Mouse (Mus musculus): ENCODE data around the gene Clmn. TPM values are rescaled to one million over a fixed set of nuclear protein-coding genes. Genes with fewer than 3 reads are reported as not detected.

The Clmn gene
- polyA plus RNA-seq, 1 experiment from 2014 or later = 1.2 TPM

DNA sequence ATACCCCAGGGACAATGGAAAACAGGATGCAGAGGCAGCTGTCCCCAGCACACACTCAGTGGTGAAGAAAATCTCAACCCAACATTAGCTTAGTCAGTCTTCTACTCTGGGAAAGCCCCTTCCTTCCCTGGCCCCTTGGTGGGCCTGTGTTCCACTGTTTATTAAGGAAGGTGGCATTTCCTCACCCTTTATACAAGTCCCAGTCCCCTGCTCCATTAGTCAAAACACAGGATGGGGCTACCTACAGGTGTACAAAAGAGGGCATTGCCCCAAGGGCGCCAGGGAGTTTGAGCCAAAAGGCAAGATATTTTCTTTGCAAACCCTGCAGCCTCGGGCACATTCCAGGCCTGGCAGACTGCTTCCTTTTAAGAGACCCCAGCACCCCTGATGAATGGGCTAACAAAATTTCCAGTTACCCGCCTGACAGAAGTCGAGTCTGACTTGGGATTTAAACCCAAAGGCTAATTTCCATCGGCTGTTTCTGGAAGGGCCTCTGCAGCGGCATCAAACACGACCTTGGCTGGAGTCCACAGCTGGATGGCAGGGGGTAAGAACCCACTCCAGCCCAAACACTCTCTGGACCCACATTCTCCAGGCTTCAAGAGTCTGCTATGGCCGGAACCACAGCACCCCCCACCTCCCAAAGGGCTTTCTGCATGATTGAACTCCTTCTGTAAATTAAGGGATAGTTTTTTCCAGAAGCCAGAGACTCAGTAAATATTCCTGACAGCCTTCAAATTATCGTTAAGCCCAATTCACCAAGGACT, 63.2 kb downstream of the Clmn start:
- peaks cover 24% of the 10 kb centered on the region for H3K36me3 ChIP-seq

DNA sequence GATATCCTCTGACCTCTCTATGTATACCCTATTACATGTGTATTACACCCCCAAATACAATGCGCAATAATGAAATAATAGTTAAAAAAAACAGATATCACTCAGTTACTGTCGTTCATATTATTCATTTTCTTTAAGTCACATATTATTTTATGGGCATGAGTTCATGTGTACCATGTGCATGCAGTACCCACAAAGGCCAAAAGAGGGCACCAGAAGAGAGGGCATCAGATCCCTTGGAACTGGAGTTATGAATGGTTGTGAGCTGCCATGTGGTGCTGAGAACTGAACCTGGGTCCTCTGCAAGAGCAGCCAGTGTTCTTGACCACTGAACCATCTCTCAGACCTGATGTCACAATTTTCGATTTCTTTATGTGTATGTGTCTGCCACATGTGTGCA, 65.5 kb downstream of the Clmn start:
- H3K4me2 ChIP-seq = no peak overlapping the region
- ATAC-seq (ENCODE audit: low read depth) = no peak
- H3K9ac ChIP-seq = no peak overlapping the region
- H3K4me1 ChIP-seq (replicated peaks) = peaks cover 20% of the 10 kb centered on the region
- H3K9me3 ChIP-seq = peaks cover 20% of the 10 kb centered on the region
- H3K4me3 ChIP-seq = no peak overlapping the region
- peaks cover 24% of the 10 kb centered on the region for H3K36me3 ChIP-seq
- no peaks in the 10 kb centered on the region for H3K27me3 ChIP-seq
- 96% methylated on average over 3 of the region's 3 CpGs for WGBS
- H3K27ac ChIP-seq (replicated peaks) = no peak overlapping the region

More for the DNA sequence above, 63.2 kb downstream of the Clmn start:
- WGBS = 41% methylated on average over 9 of the region's 9 CpGs
- H3K9me3 ChIP-seq = peaks cover 20% of the 10 kb centered on the region
- H3K4me1 ChIP-seq (replicated peaks) = peaks cover 27% of the 10 kb centered on the region
- H3K27me3 ChIP-seq = no peaks in the 10 kb centered on the region
- H3K27ac ChIP-seq (replicated peaks) = no peak overlapping the region
- no peak overlapping the region for H3K4me3 ChIP-seq
- ATAC-seq (ENCODE audit: low read depth) = no peak
- no peak overlapping the region for H3K9ac ChIP-seq
- H3K4me2 ChIP-seq = no peak overlapping the region

- no peak overlapping the region for H3K4me3 ChIP-seq
These were observed 67.0 kb downstream of the Clmn start for GRCm38 (mm10) chr12:104797905-104798304.

DNA sequence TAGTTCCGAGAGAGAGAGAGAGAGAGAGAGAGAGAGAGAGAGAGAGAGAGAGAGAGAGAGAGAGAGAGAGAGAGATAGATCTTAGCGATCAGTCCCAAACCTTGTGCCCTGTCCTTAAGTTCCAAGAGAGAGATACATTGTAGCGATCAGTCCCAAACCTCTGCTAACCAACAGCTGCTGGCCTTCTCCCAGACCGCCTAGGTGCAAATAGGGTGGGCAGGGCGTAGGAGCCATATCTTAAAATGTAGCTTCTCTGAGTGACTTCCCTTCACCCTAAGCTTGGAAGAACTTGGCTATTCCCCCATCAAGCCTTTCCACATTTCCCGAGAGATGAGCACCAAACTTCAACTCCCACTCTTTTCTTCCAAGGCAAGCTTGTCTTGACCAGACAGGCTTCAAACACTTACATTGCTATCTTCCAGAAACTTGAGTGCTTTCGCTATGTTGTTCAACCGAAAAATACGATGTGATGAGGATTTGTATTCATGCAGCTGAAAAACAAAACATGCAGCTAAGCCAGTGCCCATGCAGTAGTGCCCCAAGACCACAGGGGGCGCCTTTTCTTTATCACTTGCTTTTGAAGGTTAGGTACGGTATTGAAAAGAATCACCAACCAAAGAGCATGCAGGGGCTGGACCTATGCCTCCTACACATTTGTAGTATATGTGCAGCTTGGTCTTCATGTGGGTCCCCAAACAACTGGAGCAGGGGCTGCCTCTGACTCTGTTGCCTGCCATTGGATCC, 68.1 kb downstream of the Clmn start:
- Histone ChIP-seq H3K4me3 (no peak overlapping the region), H3K9ac (no peak overlapping the region), H3K27me3 (no peaks in the 10 kb centered on the region), H3K36me3 (peaks cover 24% of the 10 kb centered on the region), H3K9me3 (peaks cover 20% of the 10 kb centered on the region), H3K4me1 (replicated peaks) (peaks cover 6% of the 10 kb centered on the region), H3K4me2 (no peak overlapping the region), H3K27ac (replicated peaks) (no peak overlapping the region)
- no peak for ATAC-seq (ENCODE audit: low read depth)
- WGBS = 91% methylated on average over 11 of the region's 11 CpGs

More at GRCm38 (mm10) chr12:104797905-104798304, 67.0 kb downstream of the Clmn start:
- no peak overlapping the region for H3K27ac ChIP-seq (replicated peaks)
- no peaks in the 10 kb centered on the region for H3K27me3 ChIP-seq
- peaks cover 20% of the 10 kb centered on the region for H3K9me3 ChIP-seq
- H3K4me2 ChIP-seq = no peak overlapping the region
- no peak overlapping the region for H3K9ac ChIP-seq
- WGBS = 90% methylated on average over 6 of the region's 6 CpGs
- peaks cover 17% of the 10 kb centered on the region for H3K4me1 ChIP-seq (replicated peaks)
- no peak for ATAC-seq (ENCODE audit: low read depth)
- peaks cover 24% of the 10 kb centered on the region for H3K36me3 ChIP-seq

DNA sequence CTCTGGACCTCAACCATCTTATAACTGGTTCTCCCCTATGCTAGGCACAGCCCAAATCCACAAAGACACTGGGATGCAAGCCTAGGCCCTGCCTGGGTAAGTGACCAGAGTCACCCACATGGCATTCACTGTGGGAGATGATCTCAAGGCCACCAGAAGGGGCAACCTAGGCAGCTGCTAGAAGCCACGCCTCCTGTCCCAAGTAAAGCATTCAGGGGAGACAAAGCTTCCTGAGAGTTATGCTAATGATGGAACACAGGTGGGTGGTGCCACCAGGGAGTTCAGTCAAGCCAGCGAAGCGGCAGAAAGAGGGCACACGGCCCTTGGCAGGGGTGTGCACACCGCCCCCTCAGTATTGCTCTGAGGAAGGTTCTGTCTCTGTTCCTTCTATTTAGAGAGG, 69.9 kb downstream of the Clmn start:
- no peak for ATAC-seq (ENCODE audit: low read depth)
- Histone ChIP-seq H3K27me3 (no peaks in the 10 kb centered on the region), H3K27ac (replicated peaks) (no peak overlapping the region), H3K4me3 (no peak overlapping the region), H3K4me2 (no peak overlapping the region), H3K9me3 (peaks cover 20% of the 10 kb centered on the region), H3K36me3 (peaks cover 23% of the 10 kb centered on the region), H3K9ac (no peak overlapping the region), H3K4me1 (replicated peaks) (no peaks in the 10 kb centered on the region)
- WGBS = 44% methylated on average over 5 of the region's 5 CpGs

DNA sequence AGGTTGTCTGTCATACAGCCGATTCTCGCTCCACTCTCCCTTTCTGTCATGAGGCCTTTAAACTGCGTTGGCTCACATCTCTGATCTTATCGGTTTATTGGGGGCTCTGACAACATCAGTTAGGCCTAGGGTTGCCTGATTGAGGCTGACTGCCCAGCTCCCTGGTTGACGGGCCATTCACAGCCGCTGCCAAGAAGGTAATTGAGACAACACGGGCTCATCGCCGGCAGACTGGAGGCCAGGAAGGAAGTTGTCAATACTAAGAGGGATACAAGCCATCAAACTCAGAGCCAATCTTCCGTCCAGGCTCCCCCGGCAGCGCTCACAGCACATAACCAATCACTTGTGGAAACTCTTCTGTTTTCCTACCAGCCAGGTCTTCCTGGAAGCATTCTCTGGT, 71.4 kb downstream of the Clmn start:
- Histone ChIP-seq H3K4me3 (no peak overlapping the region), H3K9me3 (peaks cover 8% of the 10 kb centered on the region), H3K4me1 (replicated peaks) (no peaks in the 10 kb centered on the region), H3K4me2 (no peak overlapping the region), H3K27ac (replicated peaks) (no peak overlapping the region), H3K9ac (no peak overlapping the region), H3K36me3 (peaks cover 9% of the 10 kb centered on the region; the same call in 1 of the 2 replicates), H3K27me3 (no peaks in the 10 kb centered on the region)
- no peak for ATAC-seq (ENCODE audit: low read depth)
- WGBS = 50% methylated on average over 12 of the region's 12 CpGs

GRCm38 (mm10) chr12:104777603-104778002, 87.3 kb downstream of the Clmn start:
- Histone ChIP-seq H3K9ac (no peak overlapping the region), H3K4me2 (no peak overlapping the region), H3K4me3 (no peak overlapping the region), H3K27me3 (no peaks in the 10 kb centered on the region), H3K9me3 (no peaks in the 10 kb centered on the region), H3K36me3 (peaks cover 18% of the 10 kb centered on the region), H3K4me1 (replicated peaks) (no peaks in the 10 kb centered on the region), H3K27ac (replicated peaks) (no peak overlapping the region)
- no peak for ATAC-seq (ENCODE audit: low read depth)
- WGBS = 87% methylated on average over 1 of the region's 1 CpGs

DNA sequence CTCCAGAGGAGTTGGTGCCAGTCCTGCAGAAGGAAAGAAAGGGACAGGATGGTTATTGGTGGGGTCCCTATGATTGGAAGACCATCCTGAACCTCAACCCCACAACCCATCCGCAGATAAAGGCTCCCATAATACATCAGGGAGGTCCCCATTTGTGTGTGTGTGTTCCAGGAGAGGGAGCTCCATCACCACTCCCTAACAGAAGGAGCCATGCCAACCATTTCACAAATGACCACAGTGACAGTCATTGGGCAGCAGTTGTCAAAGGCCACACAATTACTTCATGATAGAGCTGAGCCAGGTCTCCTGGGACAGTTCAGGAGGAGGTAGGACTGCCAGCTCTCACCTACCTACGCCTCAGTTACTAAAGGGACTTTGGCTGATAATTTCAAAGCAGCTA, 92.9 kb downstream of the Clmn start:
- Histone ChIP-seq H3K36me3 (no peaks in the 10 kb centered on the region), H3K9ac (no peak overlapping the region), H3K9me3 (no peaks in the 10 kb centered on the region), H3K27me3 (no peaks in the 10 kb centered on the region), H3K27ac (replicated peaks) (no peak overlapping the region), H3K4me3 (no peak overlapping the region), H3K4me2 (no peak overlapping the region), H3K4me1 (replicated peaks) (peaks cover 11% of the 10 kb centered on the region)
- no peak; the same call in 1 of the 2 replicates for ATAC-seq (ENCODE audit: low read depth)
- WGBS = 83% methylated on average over 2 of the region's 2 CpGs

DNA sequence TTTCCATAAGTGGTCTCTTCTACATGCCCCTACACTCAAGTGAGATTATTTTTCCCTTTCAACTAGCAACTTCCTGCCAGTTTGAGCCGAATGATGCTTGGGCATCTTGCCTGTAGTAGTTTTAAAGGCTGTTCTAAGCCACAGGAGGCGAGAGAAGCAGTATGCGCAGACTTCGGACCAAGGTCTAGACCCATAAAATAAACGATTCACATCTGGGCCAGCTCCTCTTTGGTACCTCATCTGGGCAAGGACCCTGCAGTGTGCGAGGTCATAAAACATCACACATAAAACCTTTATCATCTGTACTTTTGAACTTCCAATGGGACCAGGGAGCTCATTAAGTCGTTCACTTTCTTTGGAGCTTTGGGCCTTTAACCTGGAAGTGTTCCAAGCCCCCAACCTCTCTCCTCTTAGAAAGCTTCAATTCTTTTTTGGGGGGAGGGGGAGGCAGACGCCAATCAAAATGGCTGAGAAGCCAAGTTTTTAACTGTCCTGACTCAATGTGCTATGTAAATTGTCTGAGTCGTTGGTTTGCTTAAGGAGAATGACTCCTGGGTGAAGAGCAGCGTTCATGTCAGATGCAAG, 95.6 kb downstream of the Clmn start:
- Histone ChIP-seq H3K9me3 (no peaks in the 10 kb centered on the region), H3K4me1 (replicated peaks) (peaks cover 11% of the 10 kb centered on the region), H3K9ac (no peak overlapping the region), H3K4me2 (no peak overlapping the region), H3K27ac (replicated peaks) (no peak overlapping the region), H3K27me3 (no peaks in the 10 kb centered on the region), H3K4me3 (no peak overlapping the region), H3K36me3 (no peaks in the 10 kb centered on the region)
- no peak for ATAC-seq (ENCODE audit: low read depth)
- WGBS = 30% methylated on average over 10 of the region's 10 CpGs

DNA sequence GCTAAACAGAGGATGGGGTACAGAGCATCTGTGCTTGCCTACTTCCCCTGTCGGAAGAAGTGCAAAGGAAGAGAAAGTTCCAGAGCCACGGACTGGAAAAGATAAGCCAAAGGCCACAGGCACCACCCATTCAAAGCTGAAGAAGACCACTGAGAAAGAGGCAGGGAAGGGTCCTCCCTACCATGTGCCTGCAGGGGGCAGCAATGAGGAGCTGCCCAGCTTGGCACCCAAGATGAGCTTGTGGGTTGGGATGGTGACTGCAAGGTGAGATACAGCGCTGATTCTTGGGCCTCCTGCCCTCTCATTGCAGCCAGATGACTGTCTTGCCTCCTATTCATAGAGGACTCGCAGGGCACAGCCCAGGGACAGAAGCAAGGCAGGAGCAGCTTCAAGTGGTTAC, 97.7 kb downstream of the Clmn start:
- WGBS = 84% methylated on average over 4 of the region's 4 CpGs
- Histone ChIP-seq H3K4me3 (no peak overlapping the region), H3K9ac (no peak overlapping the region), H3K27ac (replicated peaks) (no peak overlapping the region), H3K4me2 (no peak overlapping the region), H3K9me3 (no peaks in the 10 kb centered on the region), H3K27me3 (no peaks in the 10 kb centered on the region), H3K36me3 (no peaks in the 10 kb centered on the region), H3K4me1 (replicated peaks) (peaks cover 16% of the 10 kb centered on the region)
- ATAC-seq (ENCODE audit: low read depth) = no peak

DNA sequence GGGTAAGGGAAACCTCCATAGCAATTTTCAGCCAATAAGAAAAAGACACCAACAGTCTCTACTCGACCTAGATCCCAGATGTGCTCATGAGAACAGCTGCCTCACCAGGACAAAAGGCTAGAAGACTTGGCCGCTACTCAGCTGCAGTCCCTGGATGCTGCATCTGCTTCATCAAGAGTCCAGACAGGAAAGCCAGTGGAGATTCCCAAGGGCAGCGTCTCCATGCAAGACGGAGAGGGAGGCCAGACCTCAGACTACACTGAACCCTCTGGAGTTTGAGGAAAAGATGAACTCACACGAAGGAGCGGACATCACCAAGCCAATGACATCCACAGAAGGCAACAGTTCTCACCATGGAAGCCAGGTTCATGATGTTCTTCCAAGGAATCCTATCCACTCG, 99.1 kb downstream of the Clmn start:
- Histone ChIP-seq H3K36me3 (no peaks in the 10 kb centered on the region), H3K9me3 (no peaks in the 10 kb centered on the region)
- 90% methylated on average over 7 of the region's 7 CpGs for WGBS

GRCm38 (mm10) chr12:104765116-104765515, 99.8 kb downstream of the Clmn start:
- Histone ChIP-seq H3K9ac (no peak overlapping the region), H3K27ac (replicated peaks) (no peak overlapping the region), H3K4me3 (no peak overlapping the region), H3K4me2 (no peak overlapping the region), H3K4me1 (replicated peaks) (peaks cover 16% of the 10 kb centered on the region), H3K9me3 (no peaks in the 10 kb centered on the region), H3K27me3 (no peaks in the 10 kb centered on the region), H3K36me3 (no peaks in the 10 kb centered on the region)
- ATAC-seq (ENCODE audit: low read depth) = no peak
- 90% methylated on average over 5 of the region's 5 CpGs for WGBS

More for the DNA sequence above, 99.1 kb downstream of the Clmn start:
- Histone ChIP-seq H3K4me3 (no peak overlapping the region), H3K4me1 (replicated peaks) (peaks cover 16% of the 10 kb centered on the region), H3K27ac (replicated peaks) (no peak overlapping the region), H3K9ac (no peak overlapping the region), H3K4me2 (no peak overlapping the region), H3K27me3 (no peaks in the 10 kb centered on the region)
- ATAC-seq (ENCODE audit: low read depth) = no peak

Measured in neural tube, embryonic 13.5 days (tissue).